Mouse (Mus musculus) heart, adult 2 months (tissue): ENCODE measurements around the gene Trim41.

ENCODE experiments used
- CTCF ChIP-seq: fragments of 200-600 bp; IDR thresholded peaks from 2 replicates; pipeline ENCODE4 v1.8.1; 2022; ENCODE audit warnings: antibody characterized with exemption, mild to moderate bottlenecking, moderate library complexity
- POLR2A ChIP-seq: fragments of 200-500 bp; IDR thresholded peaks from 2 replicates; pipeline ENCODE4 v1.6.1; 2011; ENCODE audit warnings: mild to moderate bottlenecking, low read depth, low read length, control low read depth; ENCODE audit not compliant: insufficient read depth

GRCm38 (mm10) chr11:48850240-48850639 lies 33.1 kb upstream of the Trim41 start:
- TF ChIP-seq CTCF: no peak
- no peak for TF ChIP-seq POLR2A
